Mouse (Mus musculus) erythroblast, adult 5-6 weeks (primary cell): ENCODE measurements around the gene Wscd2. TPM values are rescaled to one million over a fixed set of nuclear protein-coding genes. Genes with fewer than 3 reads are reported as not detected.

Experiments used
- ATAC-seq: replicated peaks from 2 replicates; pipeline ENCODE4 v1.8.0; 2016; ENCODE audit warnings: moderate number of reproducible peaks, mild to moderate bottlenecking, moderate TSS enrichment, inconsistent platforms; ENCODE audit not compliant: poor library complexity, low FRiP score, severe bottlenecking
- total RNA-seq, 2 experiments: library from RNA; stranded (forward) in 1 of 2; stranded (reverse) in 1 of 2; fragments of 150-400 nt in 1 of 2; fragments of 200-764, 138-1000 nt in 1 of 2; gene quantifications; 2 replicates each; pipeline versions ENCODE4 v1.2.3 to v1.2.4; 2015 to 2017; ENCODE audit warnings: low replicate concordance in 2 of 2

Wscd2 gene
- total RNA-seq (2015; ENCODE audit: low replicate concordance) (not detected in 2 replicates), total RNA-seq (2017; ENCODE audit: low replicate concordance) (0.26 TPM in 1 of 2 replicates, not detected in the other)

DNA sequence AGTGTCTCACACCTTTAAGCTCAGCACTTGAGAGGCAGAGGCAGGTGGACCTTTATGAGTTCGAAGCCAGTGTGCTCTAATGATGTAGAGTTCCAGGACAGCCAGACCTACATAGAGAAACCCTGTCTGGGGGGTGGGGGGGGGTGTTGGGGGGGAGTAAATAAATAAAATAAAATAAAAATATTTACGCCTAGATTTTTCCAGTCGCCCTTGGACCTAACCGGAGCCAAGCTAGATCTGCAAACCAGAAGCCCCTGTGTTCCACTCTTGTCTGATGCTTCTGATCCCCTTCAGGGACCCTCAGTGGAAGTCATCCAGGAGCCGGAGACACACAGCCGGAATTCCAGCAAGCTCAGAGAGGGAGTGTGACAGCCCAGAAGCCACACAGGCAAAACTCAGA, at the start of gene Wscd2:
Wscd2 (plus strand) TSS at position 301 of the 400 bp plus-strand sequence.
- no peak for ATAC-seq

DNA sequence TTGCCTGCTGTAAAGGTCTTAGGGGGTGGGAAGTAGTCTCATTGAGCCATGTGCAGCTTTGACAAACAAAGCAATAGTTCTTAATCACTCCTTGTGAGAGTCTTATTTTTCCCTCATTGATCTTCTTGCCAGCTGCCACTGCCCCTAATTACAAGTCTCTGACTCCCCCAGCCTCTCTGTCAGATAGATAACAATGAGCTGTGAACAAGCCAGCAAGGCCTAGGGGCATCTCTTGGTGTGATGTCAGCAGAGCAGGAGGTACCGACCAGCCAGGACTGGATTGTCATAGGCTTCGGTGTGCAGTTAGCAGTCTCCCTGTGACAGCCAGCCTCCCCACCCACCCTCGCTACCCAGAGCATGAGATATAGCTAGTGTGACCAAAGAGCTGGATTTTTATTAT, 48.0 kb upstream of the Wscd2 start:
- no peak for ATAC-seq

DNA sequence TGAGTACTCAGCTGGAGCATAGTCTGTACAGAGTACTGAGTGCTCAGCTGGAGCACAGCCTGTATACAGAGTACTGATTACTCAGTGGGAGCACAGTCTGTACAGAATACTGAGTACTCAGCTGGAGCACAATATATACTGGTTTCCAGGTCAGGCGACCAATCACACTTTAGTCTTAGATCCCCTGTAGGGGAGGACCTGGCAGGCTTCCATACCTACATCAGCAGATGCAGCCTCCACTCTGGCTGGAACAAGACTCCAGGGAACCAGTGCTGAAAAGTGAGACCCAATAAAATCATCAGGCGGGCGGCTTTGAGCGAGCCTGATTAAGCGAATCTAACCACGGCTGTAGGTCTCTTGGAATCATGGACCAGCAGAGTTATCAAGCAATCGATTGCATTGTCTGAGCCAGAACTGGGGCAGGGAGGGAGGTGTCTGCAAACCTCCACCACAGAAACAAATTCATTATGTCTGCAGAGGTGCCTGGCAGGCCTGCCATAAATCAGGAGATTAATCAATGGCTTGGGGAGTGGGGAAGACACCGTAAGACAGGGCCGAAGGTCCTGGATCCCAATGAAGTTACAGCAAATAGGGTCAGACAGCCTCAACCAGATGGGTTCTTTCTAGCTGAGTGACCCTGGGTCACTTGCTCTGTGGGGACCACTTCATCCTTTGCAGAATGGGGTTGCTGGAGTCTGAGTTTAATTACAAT, 42.0 kb upstream of the Wscd2 start:
- no peak for ATAC-seq

DNA sequence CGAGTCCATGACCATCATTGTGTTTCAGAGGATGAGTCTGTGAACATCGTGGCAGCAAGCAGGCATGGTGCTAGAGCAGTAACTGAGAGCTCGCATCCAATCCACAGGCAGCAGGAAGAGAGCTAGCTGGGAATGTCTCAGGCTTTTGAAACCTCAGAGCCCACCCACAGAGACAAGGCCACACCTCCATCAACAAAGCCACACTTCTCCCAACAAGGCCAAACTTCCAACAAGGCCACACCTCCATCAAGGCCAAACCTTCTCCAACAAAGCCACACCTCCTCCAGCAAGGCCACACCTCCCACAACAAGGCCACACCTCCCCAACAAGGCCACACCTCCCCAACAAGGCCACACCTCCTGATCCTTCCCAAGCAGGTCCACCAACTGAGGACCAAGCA, 40.8 kb upstream of the Wscd2 start:
- ATAC-seq: no peak

DNA sequence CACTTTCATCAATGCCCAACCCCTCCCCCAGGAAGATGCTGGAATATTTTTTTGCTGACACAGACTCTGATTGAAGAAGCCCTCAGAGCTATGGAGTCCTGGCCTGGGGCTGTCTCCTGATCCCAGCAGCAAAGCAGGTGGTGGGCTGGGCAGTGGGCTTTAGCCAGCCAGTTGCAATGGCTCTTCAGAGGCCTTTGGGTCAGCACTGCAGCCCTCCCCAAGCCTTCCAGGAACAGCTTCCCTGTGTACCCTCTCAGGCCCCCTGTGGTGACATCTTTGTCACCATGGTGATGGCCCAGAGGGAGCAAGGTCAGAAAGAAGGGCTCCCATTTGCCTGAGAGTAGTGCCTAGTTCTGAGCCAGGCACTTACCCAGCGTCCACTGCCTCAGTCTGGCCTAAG, 37.4 kb upstream of the Wscd2 start:
- no peak for ATAC-seq

DNA sequence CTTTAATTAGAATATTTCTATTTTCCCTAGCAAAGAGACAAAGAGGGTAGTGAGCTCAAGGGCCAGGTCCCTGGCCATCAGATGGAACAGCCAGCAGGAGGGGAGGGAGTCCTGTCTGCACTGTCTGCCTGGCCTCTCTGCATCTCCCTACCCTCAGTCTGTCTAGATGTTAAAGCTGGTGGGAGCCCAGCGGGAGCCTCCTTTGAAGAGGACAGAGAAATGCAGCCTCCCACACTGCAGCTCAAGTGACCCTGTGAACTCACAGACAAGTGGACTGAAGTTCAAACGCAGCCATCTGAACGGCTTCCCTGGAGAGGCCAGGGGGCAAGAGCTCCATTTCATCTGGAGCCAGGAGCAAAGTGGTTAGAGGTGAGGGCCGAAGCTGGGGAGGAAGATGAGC, 36.8 kb upstream of the Wscd2 start:
- ATAC-seq: no peak

DNA sequence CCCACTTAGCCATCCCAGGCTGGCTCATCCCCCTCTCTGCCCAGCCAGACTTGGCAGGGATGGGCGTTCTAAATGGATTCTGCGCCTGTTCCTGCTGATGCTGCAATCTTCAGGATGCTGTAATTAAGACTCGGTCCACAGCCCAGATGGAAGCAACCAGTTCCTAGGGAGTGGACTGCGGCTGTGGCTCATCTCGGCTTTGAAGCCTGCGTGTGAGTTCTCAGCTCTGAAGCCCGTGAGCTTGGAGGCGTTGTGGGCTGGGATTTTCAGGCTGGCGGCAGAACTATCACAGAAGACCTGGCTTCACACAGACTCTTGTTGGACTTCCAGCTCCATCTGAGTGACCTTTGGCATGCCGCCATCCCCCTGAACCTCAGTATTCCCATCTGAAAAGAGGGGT, 34.1 kb upstream of the Wscd2 start:
- ATAC-seq: no peak

DNA sequence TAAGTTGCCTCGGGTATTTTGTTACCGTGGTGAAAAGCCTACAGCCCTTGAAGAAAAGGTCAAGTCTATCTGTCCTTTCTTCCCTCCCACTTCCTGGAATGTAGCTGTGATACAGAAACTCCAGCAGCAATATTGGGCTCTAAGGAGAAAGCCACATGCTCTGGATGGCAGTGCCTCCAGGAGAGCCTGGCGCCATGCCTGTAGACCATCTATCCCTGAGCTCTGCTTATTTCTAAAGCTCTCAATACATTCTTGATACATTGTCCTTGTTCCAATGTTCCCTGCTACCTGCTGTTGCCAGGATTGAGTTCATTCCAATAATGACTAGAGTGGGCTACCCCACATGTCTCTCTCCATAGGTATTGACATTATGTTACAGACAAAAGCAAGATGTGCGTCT, 33.4 kb upstream of the Wscd2 start:
- ATAC-seq: no peak

DNA sequence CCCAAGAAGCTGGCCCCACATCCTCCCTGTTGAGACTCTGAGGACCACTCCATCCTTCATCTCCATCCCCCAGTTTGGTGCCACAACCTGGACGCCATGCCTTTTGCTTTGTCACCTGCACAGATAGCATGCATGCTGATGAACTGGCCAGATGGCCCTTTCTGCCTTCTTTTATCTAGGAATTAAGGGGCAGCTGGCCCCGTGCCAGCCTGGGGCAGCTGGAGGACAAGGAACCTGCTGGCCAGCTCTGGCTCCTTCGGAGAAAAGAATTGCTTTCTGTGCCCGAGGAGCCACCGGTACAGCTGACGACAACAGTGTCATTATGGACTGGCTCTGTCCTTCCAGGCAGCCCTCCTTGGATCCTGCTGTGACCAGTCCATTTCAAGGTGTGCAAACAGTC, 32.9 kb upstream of the Wscd2 start:
- ATAC-seq: no peak

DNA sequence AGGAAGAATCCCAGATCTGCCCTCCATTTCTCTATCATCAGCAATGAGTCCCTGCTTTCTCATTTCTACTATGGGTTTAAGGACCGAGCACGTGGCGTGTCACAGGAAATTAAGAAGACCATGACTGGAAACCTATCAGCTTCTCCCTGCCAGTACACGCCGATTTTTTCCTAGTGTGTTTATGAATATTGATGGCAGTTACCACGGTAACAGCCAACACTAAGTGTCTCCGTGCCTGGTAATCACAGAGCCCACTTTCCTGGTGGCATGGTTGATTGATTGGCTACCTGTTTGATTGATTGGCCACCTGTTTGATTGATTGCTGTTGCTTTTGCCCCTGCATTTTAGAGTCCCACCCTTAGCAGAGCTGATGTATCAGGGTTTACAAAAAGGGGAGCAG, 30.2 kb upstream of the Wscd2 start:
- no peak for ATAC-seq

DNA sequence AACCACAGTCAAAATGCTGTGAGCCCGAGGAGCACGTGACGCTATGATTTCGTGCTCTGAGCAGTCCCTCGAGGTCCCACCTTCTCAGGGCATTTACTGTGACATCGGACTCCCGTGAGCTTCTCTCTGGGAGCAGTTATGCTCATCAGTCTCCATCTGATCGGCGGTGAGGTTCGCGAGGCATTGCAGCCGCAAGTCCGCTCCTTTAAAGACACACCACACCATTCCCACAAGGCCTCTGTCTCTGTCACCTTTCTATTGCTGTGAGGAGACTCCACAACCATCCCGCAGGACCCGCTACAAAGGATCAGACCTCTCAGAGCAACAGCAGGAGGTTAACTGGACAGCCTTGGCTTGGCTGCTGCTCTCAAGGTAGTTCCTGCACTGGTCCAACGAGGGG, 28.6 kb upstream of the Wscd2 start:
- ATAC-seq: no peak

DNA sequence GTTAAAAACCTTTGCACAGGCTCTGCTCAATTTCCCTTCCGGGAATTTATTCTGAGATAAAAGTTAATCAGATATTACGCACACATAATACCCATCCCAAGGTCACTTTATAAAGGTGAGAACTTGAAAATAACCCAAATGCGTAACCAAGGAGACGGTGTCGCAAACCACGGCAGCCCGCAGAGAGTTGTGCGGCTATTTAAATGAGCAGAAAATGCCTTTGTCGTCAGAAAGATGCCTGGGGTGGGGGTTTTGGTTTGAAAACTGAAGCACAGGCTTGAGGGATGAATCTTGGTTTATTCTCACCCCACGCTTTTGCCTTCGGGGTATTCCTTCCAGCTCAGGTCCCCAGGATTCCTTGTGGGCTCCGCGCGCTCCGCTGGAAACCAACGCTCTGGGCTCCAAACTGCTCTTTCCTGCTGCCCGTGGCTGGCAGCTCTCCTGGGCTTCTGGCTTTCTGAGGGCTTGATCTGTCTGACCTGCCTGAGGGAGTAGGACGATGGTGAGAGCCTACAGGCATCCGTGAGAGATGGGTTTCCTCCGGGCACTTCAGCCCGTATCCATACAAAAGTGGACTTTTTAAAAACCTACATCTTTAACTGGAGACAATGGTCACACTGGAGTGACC, 28.0 kb upstream of the Wscd2 start:
- ATAC-seq: no peak

DNA sequence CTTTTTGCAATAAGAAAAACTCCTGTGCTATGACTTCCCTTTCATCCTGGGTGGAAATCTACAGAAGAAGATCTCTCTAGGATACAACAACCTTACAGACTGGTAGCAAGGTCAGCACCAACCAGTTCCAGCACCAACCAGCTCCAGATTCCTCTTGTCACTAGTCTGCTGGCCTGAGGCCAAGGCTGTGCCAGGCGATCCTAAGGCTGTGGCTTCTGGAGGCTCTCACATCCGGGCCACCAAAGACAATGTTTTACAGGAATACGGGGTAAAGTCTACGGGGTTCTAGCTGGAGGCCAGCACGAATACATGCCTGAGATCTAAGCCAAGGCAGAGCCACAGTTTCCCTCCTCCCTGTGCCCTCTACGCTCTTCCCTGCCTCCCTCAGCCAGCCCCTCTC, 25.4 kb upstream of the Wscd2 start:
- no peak for ATAC-seq

DNA sequence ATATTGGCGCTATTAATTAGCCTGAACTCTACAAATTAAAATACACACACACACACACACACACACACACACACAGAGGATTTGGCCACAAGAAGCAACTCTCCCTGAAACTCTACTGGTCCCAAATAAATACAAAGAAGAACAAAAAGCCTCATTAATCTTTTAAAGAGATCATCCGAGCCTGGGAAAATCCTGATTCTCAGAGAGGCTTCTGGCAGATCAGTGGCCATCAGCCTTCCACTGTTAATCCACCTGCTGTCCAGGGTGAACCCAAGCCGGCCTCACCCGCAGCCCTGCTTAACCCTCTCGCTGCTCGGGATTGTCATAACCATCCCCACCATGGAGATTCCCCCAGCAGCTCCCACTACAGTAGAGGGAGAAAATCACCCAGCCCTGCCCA, 23.6 kb upstream of the Wscd2 start:
- no peak for ATAC-seq

DNA sequence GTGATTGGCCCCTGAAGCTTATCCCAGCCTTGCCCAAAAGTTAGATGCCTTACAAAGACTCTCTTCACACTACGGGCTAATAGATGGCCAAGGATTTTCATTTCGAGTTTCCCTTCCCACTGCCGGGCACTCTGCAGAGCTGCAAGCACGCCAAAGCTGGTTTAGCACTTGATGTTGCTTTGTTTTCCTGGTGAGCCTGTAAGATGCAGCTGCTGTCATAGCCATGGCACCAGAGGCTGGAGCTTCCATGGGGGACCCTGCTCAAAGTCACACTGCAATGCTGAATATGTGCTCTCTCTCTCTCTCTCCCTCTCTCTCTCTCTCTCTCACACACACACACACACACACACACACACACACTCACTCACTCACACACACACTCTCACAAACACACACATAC, 23.1 kb upstream of the Wscd2 start:
- ATAC-seq: no peak

DNA sequence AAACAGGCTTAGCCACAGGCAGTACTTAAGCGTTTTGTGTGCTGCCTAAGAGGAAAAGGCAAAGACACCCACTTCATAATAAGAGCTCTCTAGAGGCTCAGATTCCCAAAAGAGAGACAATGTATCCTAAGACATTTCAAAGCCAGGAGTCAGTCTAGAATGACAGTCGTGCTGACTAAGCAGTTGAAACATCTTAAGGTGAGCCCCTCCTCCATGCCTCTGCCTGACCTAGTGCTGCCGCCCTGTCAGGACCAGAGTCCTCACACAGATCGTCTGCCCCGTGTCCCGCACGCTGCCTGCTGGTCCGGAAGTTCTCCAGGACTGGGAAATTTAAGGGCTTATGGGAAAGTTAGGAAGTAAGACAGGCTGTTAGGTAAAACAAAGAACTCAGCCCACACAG, 22.4 kb upstream of the Wscd2 start:
- ATAC-seq: no peak

DNA sequence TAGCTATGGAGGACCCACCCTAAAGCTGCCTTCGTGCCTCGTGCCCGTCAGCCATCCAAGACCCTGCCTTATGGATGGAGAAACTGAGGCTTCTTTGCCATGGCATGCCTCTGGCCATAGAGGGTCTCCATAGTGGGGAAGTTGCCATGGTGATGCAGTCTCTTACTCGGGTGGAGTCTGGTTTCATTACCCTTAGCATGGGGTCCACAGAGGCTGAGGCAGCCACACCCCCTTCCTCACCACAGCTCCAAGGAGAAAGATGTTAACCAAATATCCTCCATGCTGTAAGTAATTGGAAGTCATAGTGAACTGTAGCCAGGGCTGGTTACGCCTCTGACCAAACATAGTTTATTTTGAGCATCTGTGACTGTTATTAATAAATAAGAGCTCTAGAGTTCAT, 21.5 kb upstream of the Wscd2 start:
- ATAC-seq: no peak

DNA sequence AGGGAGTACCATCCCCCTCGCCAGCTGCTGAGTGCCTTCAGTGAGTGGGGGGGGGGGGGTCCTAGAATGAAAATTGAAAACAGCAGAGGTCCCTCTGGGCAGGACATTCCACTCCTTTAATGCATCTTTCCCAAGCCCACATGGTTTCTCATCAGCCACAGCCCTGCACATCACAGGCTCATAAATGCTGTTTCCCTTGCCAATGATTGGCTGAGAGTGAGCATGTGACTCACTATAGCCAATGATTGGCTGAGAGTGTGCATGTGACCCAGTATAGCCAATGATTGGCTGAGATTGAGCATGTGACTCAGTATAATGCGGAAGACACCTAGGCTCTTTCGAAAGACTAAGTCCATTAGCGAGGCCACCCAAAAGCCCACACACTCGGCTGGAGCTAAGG, 20.9 kb upstream of the Wscd2 start:
- ATAC-seq: no peak

DNA sequence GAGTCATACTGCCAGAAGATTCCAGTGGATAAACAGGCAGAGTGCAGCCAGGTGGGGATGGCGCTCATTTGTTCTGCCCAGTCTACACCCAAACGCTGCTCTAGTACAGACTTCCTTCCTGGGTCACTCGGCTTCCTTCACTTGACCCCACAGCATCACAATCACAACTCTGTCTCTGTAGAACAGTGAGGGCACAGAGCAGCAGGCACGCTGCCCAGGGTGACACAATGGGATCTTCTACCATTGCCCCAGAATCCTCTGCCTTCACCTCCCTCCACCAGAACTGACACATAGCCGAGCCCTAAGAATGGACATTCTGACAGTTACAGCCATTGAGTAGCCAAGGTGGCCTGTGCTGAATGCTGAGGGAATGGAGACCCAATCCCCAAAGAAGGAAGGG, 20.3 kb upstream of the Wscd2 start:
- no peak for ATAC-seq

DNA sequence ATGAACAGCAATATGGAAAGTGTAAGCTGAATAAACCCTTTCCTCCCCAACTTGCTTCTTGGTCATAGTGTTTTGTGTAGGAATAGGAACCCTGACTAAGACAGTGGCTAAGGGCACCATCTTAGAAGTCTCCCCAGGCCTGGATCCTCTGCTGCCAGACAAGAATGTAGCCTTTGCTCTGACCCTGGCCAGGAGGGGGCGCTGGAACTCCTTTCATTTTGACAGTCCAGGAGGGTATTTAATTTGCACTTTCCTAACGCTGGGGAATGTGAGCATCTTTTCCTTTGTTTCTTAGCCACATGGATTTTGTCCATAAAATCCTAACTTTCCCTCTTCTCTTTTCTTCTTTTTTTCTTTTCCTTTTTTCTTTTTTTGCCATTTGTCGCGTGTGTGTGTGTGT, 18.7 kb upstream of the Wscd2 start:
- no peak for ATAC-seq

DNA sequence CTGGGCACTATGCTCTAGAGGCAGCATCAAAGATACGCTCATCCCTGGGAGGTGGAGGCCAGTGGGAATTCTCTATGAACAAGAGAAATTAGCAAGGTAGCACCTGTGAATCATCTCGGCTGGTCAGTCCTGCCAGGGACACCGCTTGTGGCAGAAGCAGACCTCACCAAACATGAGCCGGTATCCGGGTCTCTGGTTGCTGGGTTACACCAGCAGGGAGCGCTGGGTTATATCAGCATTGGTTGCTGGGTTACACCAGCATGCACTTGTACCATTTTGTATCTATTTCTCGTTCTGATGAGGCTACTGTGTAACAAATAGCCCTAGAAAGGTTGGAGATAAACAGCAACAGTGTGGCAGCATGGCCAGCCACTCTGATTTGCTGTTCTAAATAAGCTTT, 17.8 kb upstream of the Wscd2 start:
- ATAC-seq: no peak

DNA sequence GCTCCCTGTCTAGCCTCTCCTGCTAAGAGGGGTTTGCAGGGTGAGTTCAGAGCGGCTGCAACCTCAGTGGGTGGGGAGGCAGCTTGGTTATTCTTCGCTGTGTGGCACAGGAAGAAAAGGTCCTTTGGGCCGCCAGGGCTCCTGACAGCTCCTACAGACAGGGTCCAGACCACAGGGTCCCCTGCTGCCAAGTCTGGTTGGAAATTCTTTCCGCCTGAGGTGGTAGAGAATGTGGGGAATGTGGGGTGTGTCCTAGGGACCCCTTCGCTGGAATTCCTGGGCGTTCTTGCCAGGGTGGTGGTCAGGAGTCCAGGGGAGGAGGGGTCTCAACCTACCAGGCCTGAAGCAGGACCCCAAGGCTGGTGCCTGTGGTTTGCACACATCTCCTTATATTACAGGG, 13.3 kb upstream of the Wscd2 start:
- ATAC-seq: no peak
